Mouse (Mus musculus) erythroblast, embryonic 14.5 days (primary cell): ENCODE measurements around the gene Atp6v1e2. TPM values are rescaled to one million over a fixed set of nuclear protein-coding genes. Genes with fewer than 3 reads are reported as not detected.

Experiments used
- H3K27me3 ChIP-seq: 2 replicates; pipeline ENCODE4 v1.6.1; 2012; ENCODE audit warnings: inconsistent platforms; ENCODE audit not compliant: control insufficient read depth
- H3K36me3 ChIP-seq: 2 replicates; pipeline ENCODE4 v1.6.1; 2012; ENCODE audit warnings: mild to moderate bottlenecking, inconsistent platforms; ENCODE audit not compliant: control insufficient read depth
- H3K4me1 ChIP-seq: 2 replicates; pipeline ENCODE4 v1.6.1; 2012; ENCODE audit warnings: inconsistent platforms; ENCODE audit not compliant: control insufficient read depth
- H3K4me3 ChIP-seq: replicated peaks from 2 replicates; pipeline ENCODE3; 2012; ENCODE audit warnings: moderate library complexity, mild to moderate bottlenecking, inconsistent platforms
- H3K9me3 ChIP-seq: 2 replicates; pipeline ENCODE4 v1.6.1; 2012; ENCODE audit warnings: low read length, inconsistent platforms, mixed read lengths; ENCODE audit not compliant: control insufficient read depth
- GATA1 ChIP-seq: IDR thresholded peaks from 2 replicates; pipeline ENCODE4 v1.6.1; 2012; ENCODE audit warnings: low read length, inconsistent platforms, mixed read lengths
- TAL1 ChIP-seq: IDR thresholded peaks from 3 replicates; pipeline ENCODE4 v1.6.1; 2012; ENCODE audit warnings: low read length, inconsistent platforms, mixed read lengths
- polyA plus RNA-seq: library from polyadenylated mRNA; stranded (reverse); fragments of >175 nt; gene quantifications from 2 replicates; pipeline ENCODE4 v1.2.3, GENCODE M21; 2012

Gene Atp6v1e2
- not detected in 2 replicates for polyA plus RNA-seq

GRCm38 (mm10) chr17:86947840-86948796 is at the start of gene Atp6v1e2:
TSS of gene Atp6v1e2 (minus strand) at chr17:86947897.
- Histone ChIP-seq H3K9me3 (no peaks in the 10 kb centered on the region), H3K36me3 (no peaks in the 10 kb centered on the region), H3K4me1 (no peaks in the 10 kb centered on the region), H3K27me3 (no peaks in the 10 kb centered on the region), H3K4me3 (no peak within 1 kb of the TSS)
- TF ChIP-seq TAL1 (no peak), GATA1 (no peak)

GRCm38 (mm10) chr17:86997323-86997722 is 49.6 kb upstream of the Atp6v1e2 start:
- Histone ChIP-seq H3K27me3 (no peaks in the 10 kb centered on the region), H3K36me3 (peaks cover 2% of the 10 kb centered on the region; the same call in 1 of the 2 replicates), H3K4me1 (no peaks in the 10 kb centered on the region), H3K4me3 (no peak overlapping the region), H3K9me3 (no peaks in the 10 kb centered on the region)
- no peak for TF ChIP-seq GATA1
- no peak for TF ChIP-seq TAL1

GRCm38 (mm10) chr17:86991306-86991705 is 43.6 kb upstream of the Atp6v1e2 start:
- H3K27me3 ChIP-seq, result no peaks in the 10 kb centered on the region
- no peaks in the 10 kb centered on the region for H3K36me3 ChIP-seq
- no peaks in the 10 kb centered on the region for H3K9me3 ChIP-seq
- no peak overlapping the region for H3K4me3 ChIP-seq
- TF ChIP-seq GATA1 (no peak), TAL1 (no peak)
- no peaks in the 10 kb centered on the region for H3K4me1 ChIP-seq

- H3K36me3 ChIP-seq, result no peaks in the 10 kb centered on the region
- no peak overlapping the region for H3K4me3 ChIP-seq
- H3K9me3 ChIP-seq, result no peaks in the 10 kb centered on the region
- H3K4me1 ChIP-seq, result no peaks in the 10 kb centered on the region
- no peaks in the 10 kb centered on the region for H3K27me3 ChIP-seq
- no peak for TF ChIP-seq TAL1
- no peak for TF ChIP-seq GATA1
Measured at GRCm38 (mm10) chr17:86988601-86989184, 41.0 kb upstream of the Atp6v1e2 start.

- no peaks in the 10 kb centered on the region for H3K36me3 ChIP-seq
- no peaks in the 10 kb centered on the region for H3K4me1 ChIP-seq
- TF ChIP-seq TAL1, result no peak
- no peak for TF ChIP-seq GATA1
- H3K9me3 ChIP-seq, result no peaks in the 10 kb centered on the region
- no peak overlapping the region for H3K4me3 ChIP-seq
- no peaks in the 10 kb centered on the region for H3K27me3 ChIP-seq
Measured at GRCm38 (mm10) chr17:86988161-86988560, 40.5 kb upstream of the Atp6v1e2 start.

- Histone ChIP-seq H3K4me1 (no peaks in the 10 kb centered on the region), H3K36me3 (peaks cover 2% of the 10 kb centered on the region; the same call in 1 of the 2 replicates), H3K9me3 (peaks cover 3% of the 10 kb centered on the region; the same call in 1 of the 2 replicates), H3K27me3 (peaks cover 2% of the 10 kb centered on the region; the same call in 1 of the 2 replicates), H3K4me3 (no peak overlapping the region)
- no peak for TF ChIP-seq GATA1
- no peak for TF ChIP-seq TAL1
Measured at GRCm38 (mm10) chr17:86986449-86987138, 38.9 kb upstream of the Atp6v1e2 start.

- Histone ChIP-seq H3K4me1 (no peaks in the 10 kb centered on the region; the same call in 1 of the 2 replicates), H3K27me3 (peaks cover 2% of the 10 kb centered on the region; the same call in 1 of the 2 replicates), H3K9me3 (peaks cover 8% of the 10 kb centered on the region; the same call in 1 of the 2 replicates), H3K36me3 (peaks cover 2% of the 10 kb centered on the region; the same call in 1 of the 2 replicates), H3K4me3 (no peak overlapping the region)
- no peak for TF ChIP-seq GATA1
- no peak for TF ChIP-seq TAL1
Measured at GRCm38 (mm10) chr17:86982497-86982896, 34.8 kb upstream of the Atp6v1e2 start.

- peaks cover 2% of the 10 kb centered on the region; the same call in 1 of the 2 replicates for H3K36me3 ChIP-seq
- no peak overlapping the region for H3K4me3 ChIP-seq
- no peaks in the 10 kb centered on the region; the same call in 1 of the 2 replicates for H3K4me1 ChIP-seq
- peaks cover 2% of the 10 kb centered on the region; the same call in 1 of the 2 replicates for H3K27me3 ChIP-seq
- peaks cover 8% of the 10 kb centered on the region; the same call in 1 of the 2 replicates for H3K9me3 ChIP-seq
- TF ChIP-seq TAL1 (no peak), GATA1 (no peak)
Measured at GRCm38 (mm10) chr17:86981701-86982100, 34.0 kb upstream of the Atp6v1e2 start.
